Mouse (Mus musculus) heart, adult 2 months (tissue): ENCODE measurements around the gene Actr10. TPM values are rescaled to one million over a fixed set of nuclear protein-coding genes. Genes with fewer than 3 reads are reported as not detected.

Experiments
- DNase-seq, 2 experiments: peaks; one replicate each; pipeline ENCODE4 v3.0.0; 2021
- H3K27ac ChIP-seq: fragments of 200-600 bp; 2 replicates; pipeline ENCODE4 v1.8.1; 2022
- H3K27me3 ChIP-seq: fragments of 200-500 bp; 2 replicates; pipeline ENCODE4 v1.6.1; 2012; ENCODE audit warnings: mild to moderate bottlenecking, low read length, inconsistent platforms, mixed read lengths; ENCODE audit not compliant: control insufficient read depth, insufficient read depth
- H3K36me3 ChIP-seq: fragments of 200-500 bp; 2 replicates; pipeline ENCODE4 v1.6.1; 2012; ENCODE audit warnings: low read length, inconsistent platforms; ENCODE audit not compliant: control insufficient read depth, insufficient read depth
- H3K4me1 ChIP-seq: fragments of 200-500 bp; 2 replicates; pipeline ENCODE4 v1.6.1; 2011; ENCODE audit warnings: low read length; ENCODE audit not compliant: control insufficient read depth, insufficient read depth
- H3K4me3 ChIP-seq: fragments of 200-600 bp; 2 replicates; pipeline ENCODE4 v1.8.1; 2022
- H3K79me2 ChIP-seq: fragments of 200-500 bp; replicated peaks from 2 replicates; pipeline ENCODE4 v1.6.1; 2012; ENCODE audit warnings: mild to moderate bottlenecking, inconsistent platforms, low read length, moderate library complexity, mixed read lengths; ENCODE audit not compliant: control insufficient read depth, insufficient read depth
- H3K9ac ChIP-seq: fragments of 200-500 bp; 2 replicates; pipeline ENCODE4 v1.6.1; 2012; ENCODE audit warnings: low read depth, mild to moderate bottlenecking, control low read depth, inconsistent platforms, low read length, mixed read lengths
- CTCF ChIP-seq: fragments of 200-600 bp; IDR thresholded peaks from 2 replicates; pipeline ENCODE4 v1.8.1; 2022; ENCODE audit warnings: antibody characterized with exemption, mild to moderate bottlenecking, moderate library complexity
- EP300 ChIP-seq: fragments of 200-500 bp; IDR thresholded peaks from 2 replicates; pipeline ENCODE4 v1.6.1; 2011; ENCODE audit warnings: low read depth, low read length, control low read depth; ENCODE audit not compliant: insufficient read depth
- POLR2A ChIP-seq: fragments of 200-500 bp; IDR thresholded peaks from 2 replicates; pipeline ENCODE4 v1.6.1; 2011; ENCODE audit warnings: mild to moderate bottlenecking, low read depth, low read length, control low read depth; ENCODE audit not compliant: insufficient read depth
- WGBS: fragments of 180-500 bp; shearing (Covaris S2); methylation state at CpG from one replicate; pipeline ENCODE4 v1.1.7; 2018; 5-methylcytosine and 5-hydroxymethylcytosine counted together
- intact Hi-C: fragments of 180-260 bp; cut with DNase I; formaldehyde crosslinking; loops from one replicate; pipeline ENCODE4 v1.15.1; 2025
- polyA plus RNA-seq: library from polyadenylated mRNA; depleted of rRNA; stranded (reverse); fragments of >200 nt; gene quantifications from 2 replicates; pipeline ENCODE4 v1.2.3, GENCODE M21; 2012
- total RNA-seq, 2 experiments: library from RNA; stranded (reverse); gene quantifications; 2 replicates each; pipeline ENCODE4 v1.2.3; 2021

Gene Actr10
- total and polyA plus RNA-seq, 3 experiments, result 30.0 to 134 (median 111) TPM

- WGBS, result under 1% methylated on average over 35 of the region's 35 CpGs
- peak overlapping the region; percentile 100 for H3K27ac ChIP-seq
- intact Hi-C loops, result loop anchor here (2.0 to 5.0 kb wide), 3 partner anchors 29 to 169 kb away; partner anchors contain the start of genes 2700049A03Rik and Timm9
- H3K27me3 ChIP-seq, result no peaks in the 10 kb centered on the region
- H3K4me1 ChIP-seq, result no peaks in the 10 kb centered on the region; the same call in 1 of the 2 replicates
- H3K9ac ChIP-seq, result peak overlapping the region; percentile 96
- H3K36me3 ChIP-seq, result no peaks in the 10 kb centered on the region
- DNase-seq, result peak; percentile 86
- peak overlapping the region; percentile 71 for H3K4me3 ChIP-seq
- TF ChIP-seq CTCF (peak; percentile 82), POLR2A (peak; percentile 79), EP300 (no peak)
- H3K79me2 ChIP-seq, result no peaks in the 10 kb centered on the region
Measured at GRCm38 (mm10) chr12:70968141-70968790, 30.6 kb downstream of the Actr10 start.

GRCm38 (mm10) chr12:70968791-70969307 is 31.2 kb downstream of the Actr10 start:
- H3K27me3 ChIP-seq, result no peaks in the 10 kb centered on the region
- peak overlapping the region; percentile 96 for H3K9ac ChIP-seq
- H3K4me1 ChIP-seq, result peaks cover 1% of the 10 kb centered on the region
- TF ChIP-seq EP300 (peak; percentile 71; the same call in 1 of the 2 replicates), CTCF (no peak), POLR2A (peak; percentile 69)
- no peaks in the 10 kb centered on the region for H3K79me2 ChIP-seq
- peak overlapping the region; percentile 100 for H3K27ac ChIP-seq
- DNase-seq, result peak; percentile 86 to 87
- intact Hi-C loops, result loop anchor here (2.0 to 5.0 kb wide), 3 partner anchors 30 to 168 kb away; partner anchors contain the start of genes 2700049A03Rik and Timm9
- WGBS, result 1% methylated on average over 15 of the region's 15 CpGs
- no peaks in the 10 kb centered on the region for H3K36me3 ChIP-seq
- peak overlapping the region; percentile 71 for H3K4me3 ChIP-seq

GRCm38 (mm10) chr12:70969485-70970184 is 32.0 kb downstream of the Actr10 start:
- H3K9ac ChIP-seq, result no peak overlapping the region

GRCm38 (mm10) chr12:70973831-70974230 is 36.2 kb downstream of the Actr10 start:
- no peak overlapping the region for H3K9ac ChIP-seq
- H3K27me3 ChIP-seq, result no peaks in the 10 kb centered on the region
- no peak for TF ChIP-seq EP300
- TF ChIP-seq CTCF, result no peak
- TF ChIP-seq POLR2A, result no peak
- H3K36me3 ChIP-seq, result peaks cover 7% of the 10 kb centered on the region
- WGBS, result 73% methylated on average over 4 of the region's 4 CpGs
- H3K4me1 ChIP-seq, result peaks cover 5% of the 10 kb centered on the region
- no peak overlapping the region; the same call in 1 of the 2 replicates for H3K27ac ChIP-seq
- no peak overlapping the region for H3K4me3 ChIP-seq
- H3K79me2 ChIP-seq, result peaks cover 1% of the 10 kb centered on the region; the same call in 1 of the 2 replicates
- DNase-seq, result no peak
- intact Hi-C loops, result no loop called here

More at GRCm38 (mm10) chr12:70969485-70970184, 32.0 kb downstream of the Actr10 start:
- H3K27me3 ChIP-seq, result no peaks in the 10 kb centered on the region
- H3K4me1 ChIP-seq, result peaks cover 2% of the 10 kb centered on the region
- H3K4me3 ChIP-seq, result peak overlapping the region; percentile 71
- H3K36me3 ChIP-seq, result no peaks in the 10 kb centered on the region
- no peaks in the 10 kb centered on the region for H3K79me2 ChIP-seq
- 8% methylated on average over 17 of the region's 17 CpGs for WGBS
- intact Hi-C loops, result loop anchor here (2.0 to 5.0 kb wide), 4 partner anchors 31 to 168 kb away; partner anchors contain the start of genes 2700049A03Rik and Timm9
- peak overlapping the region; percentile 100 for H3K27ac ChIP-seq
- TF ChIP-seq CTCF, result peak; percentile 89
- no peak for TF ChIP-seq POLR2A
- peak; percentile 78; the same call in 1 of the 2 replicates for TF ChIP-seq EP300
- DNase-seq, result peak; percentile 57 to 68

GRCm38 (mm10) chr12:70974441-70975266 is 37.0 kb downstream of the Actr10 start, which contains the start of gene Psma3:
Gene Psma3, plus strand, starts transcription at chr12:70974621.
- Histone ChIP-seq H3K4me1 (peaks cover 5% of the 10 kb centered on the region), H3K27me3 (no peaks in the 10 kb centered on the region), H3K36me3 (peaks cover 7% of the 10 kb centered on the region), H3K9ac (peak within 1 kb of the TSS; percentile 95), H3K79me2 (peaks cover 1% of the 10 kb centered on the region; the same call in 1 of the 2 replicates), H3K4me3 (peak within 1 kb of the TSS; percentile 100), H3K27ac (peak within 1 kb of the TSS; percentile 98)
- TF ChIP-seq CTCF, result peak; percentile 43
- no peak for TF ChIP-seq EP300
- TF ChIP-seq POLR2A, result peak; percentile 93
- WGBS, result under 1% methylated on average over 71 of the region's 71 CpGs
- peak; percentile 92 to 95 for DNase-seq
- intact Hi-C loops, result loop anchor here (1.0 kb wide), 1 partner anchor 41 kb away; the partner anchor contains the start of gene Arid4a
